Comparison of ENCODE assay signal across 8 mouse cellular contexts in the genomic region with DNA sequence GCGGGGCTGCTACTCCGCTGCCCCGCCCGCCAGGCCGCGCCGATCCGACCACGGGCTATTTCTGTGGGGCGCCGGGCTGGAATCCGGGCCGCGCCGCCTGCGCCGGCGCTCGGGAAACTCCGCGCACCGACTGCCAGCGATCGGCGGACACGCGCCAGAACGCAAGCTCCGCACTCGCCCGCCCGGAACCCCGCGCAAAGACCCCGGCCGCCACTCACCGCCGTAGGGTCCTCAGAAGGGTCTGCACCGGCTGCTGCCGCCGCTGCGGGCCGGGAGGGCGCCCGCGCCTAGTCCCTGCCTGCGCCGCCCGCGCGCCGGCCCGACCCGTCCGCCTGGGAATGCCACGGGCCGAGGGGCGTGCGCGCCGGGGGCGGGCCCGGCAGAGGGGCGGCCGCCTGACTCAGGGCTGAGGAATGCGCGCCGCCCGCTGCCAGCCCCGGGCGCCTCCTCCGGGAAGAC. TPM values are rescaled to one million over a fixed set of nuclear protein-coding genes. Genes with fewer than 3 reads are reported as not detected.
DNase-seq lines count a peak whose midpoint lies in the region; ATAC-seq and TF ChIP-seq lines count a peak whose summit lies in the region.

A gene (minus strand): TSS at position 350 of the 459 bp plus-strand sequence.

- intact Hi-C loops in gastrocnemius, postnatal 14 days (cut with DNase I; ENCODE audit: low total_unique reads), result no loop called here

- ATAC-seq in hindbrain, postnatal 0 days, result peak; percentile 18
- no peak for ATAC-seq in limb, embryonic 12.5 days (ENCODE audit: insufficient number of reproducible peaks, insufficient read depth, low FRiP score, low TSS enrichment, low read depth)
- ATAC-seq in midbrain, embryonic 15.5 days (replicated peaks), result 0 out of 2 replicates have a peak, but pooled peaks have one; percentile 7

- H3K9ac ChIP-seq in hindbrain, postnatal 0 days (replicated peaks; ENCODE audit: low read length), result peak within 1 kb of the TSS; percentile 83
- H3K9ac ChIP-seq in limb, embryonic 12.5 days (replicated peaks), result peak within 1 kb of the TSS; percentile 93
- peak within 1 kb of the TSS; percentile 62 for H3K9ac ChIP-seq in midbrain, embryonic 15.5 days

- peak within 1 kb of the TSS; percentile 72 for H3K4me3 ChIP-seq in bone marrow macrophage, adult 2 months (ENCODE audit: insufficient read depth, low read length)
- H3K4me3 ChIP-seq in hindbrain, postnatal 0 days (ENCODE audit: low read length), result peak within 1 kb of the TSS; percentile 70
- H3K4me3 ChIP-seq in limb, embryonic 12.5 days (replicated peaks), result peak within 1 kb of the TSS; percentile 87
- peak within 1 kb of the TSS; percentile 65 for H3K4me3 ChIP-seq in midbrain, embryonic 15.5 days

- WGBS in hindbrain, postnatal 0 days, result 3% methylated on average over 59 of the region's 72 CpGs
- WGBS in limb, embryonic 12.5 days, result under 1% methylated on average over 72 of the region's 72 CpGs
- WGBS in midbrain, embryonic 15.5 days, result under 1% methylated on average over 55 of the region's 72 CpGs

- H3K9me3 ChIP-seq in hindbrain, postnatal 0 days (ENCODE audit: low read length), result no peaks in the 10 kb centered on the region
- no peaks in the 10 kb centered on the region for H3K9me3 ChIP-seq in limb, embryonic 12.5 days
- no peaks in the 10 kb centered on the region for H3K9me3 ChIP-seq in midbrain, embryonic 15.5 days

- no peaks in the 10 kb centered on the region for H3K36me3 ChIP-seq in hindbrain, postnatal 0 days (ENCODE audit: insufficient read depth, low read length)
- H3K36me3 ChIP-seq in limb, embryonic 12.5 days, result 0 out of 2 replicates have a peak, but pooled peaks cover 3% of the 10 kb centered on the region
- no peaks in the 10 kb centered on the region for H3K36me3 ChIP-seq in midbrain, embryonic 15.5 days (replicated peaks)

- H3K27me3 ChIP-seq in hindbrain, postnatal 0 days (ENCODE audit: insufficient read depth, low read length), result peaks cover 3% of the 10 kb centered on the region; the same call in 1 of the 2 replicates
- H3K27me3 ChIP-seq in limb, embryonic 12.5 days, result peaks cover 9% of the 10 kb centered on the region
- peaks cover 39% of the 10 kb centered on the region for H3K27me3 ChIP-seq in midbrain, embryonic 15.5 days (replicated peaks)

- peaks cover 45% of the 10 kb centered on the region for H3K4me1 ChIP-seq in bone marrow macrophage, adult 2 months (ENCODE audit: control insufficient read depth, insufficient read depth, low read length)
- H3K4me1 ChIP-seq in hindbrain, postnatal 0 days (ENCODE audit: insufficient read depth, low read length), result peaks cover 19% of the 10 kb centered on the region
- H3K4me1 ChIP-seq in limb, embryonic 12.5 days (replicated peaks), result peaks cover 67% of the 10 kb centered on the region
- H3K4me1 ChIP-seq in midbrain, embryonic 15.5 days, result peaks cover 33% of the 10 kb centered on the region

- H3K27ac ChIP-seq in bone marrow macrophage, adult 2 months (ENCODE audit: insufficient read depth, low read depth, low read length), result peak within 1 kb of the TSS; percentile 24
- peak within 1 kb of the TSS; percentile 79 for H3K27ac ChIP-seq in hindbrain, postnatal 0 days
- H3K27ac ChIP-seq in limb, embryonic 12.5 days, result peak within 1 kb of the TSS; percentile 91
- H3K27ac ChIP-seq in midbrain, embryonic 15.5 days, result peak within 1 kb of the TSS; percentile 67

- no peak for TF ChIP-seq POLR2A in bone marrow macrophage, adult 2 months (IDR thresholded peaks at IDR 0.05; ENCODE audit: borderline replicate concordance, low read depth, low read length)

- no peak for DNase-seq in left cerebral cortex, adult 18-20 months (ENCODE audit: low spot score in 2 of 2)
- no peak for DNase-seq in left cerebral cortex, adult 9 months (ENCODE audit: low spot score in 2 of 2)
- DNase-seq in gastrocnemius, postnatal 14 days, result peak; percentile 77
- peak; percentile 63 for DNase-seq in hindbrain, postnatal 0 days (ENCODE audit: low spot score)
- DNase-seq in frontal cortex, postnatal 14 days (ENCODE audit: low spot score in 2 of 2), result no peak

- peak within 1 kb of the TSS; percentile 97 for H3K4me2 ChIP-seq in hindbrain, postnatal 0 days (ENCODE audit: low read depth, low read length)
- H3K4me2 ChIP-seq in limb, embryonic 12.5 days, result peak within 1 kb of the TSS; percentile 89
- peak within 1 kb of the TSS; percentile 98 for H3K4me2 ChIP-seq in midbrain, embryonic 15.5 days

- no peak for TF ChIP-seq CTCF in bone marrow macrophage, adult 2 months (IDR thresholded peaks at IDR 0.05; ENCODE audit: low read depth, low read length)
- TF ChIP-seq CTCF in hindbrain, postnatal 0 days (IDR thresholded peaks at IDR 0.05; ENCODE audit: low read depth), result no peak

RNA-seq across cellular contexts. Expression of the gene that starts here (rescaled TPM):
- 10 to 100 TPM; 11.1 to 14.2 TPM for total RNA-seq in left cerebral cortex, adult 18-20 months (2021)
- polyA plus RNA-seq in bone marrow macrophage, adult 2 months (2012; ENCODE audit: insufficient read depth, insufficient read length, missing spikeins), result 3.4 and 4.7 TPM in 2 replicates
- 10 to 100 TPM; 18.4 to 24.4 TPM for total RNA-seq in gastrocnemius, postnatal 14 days (2021)
- total RNA-seq in hindbrain, postnatal 0 days (2014; rRNA removed), result 65.4 and 97.4 TPM in 2 replicates
- polyA plus RNA-seq in hindbrain, postnatal 0 days (2015; fragmentation: Nextera tagmentation; extraction: Ambion mirVana), result 22.8 and 22.9 TPM in 2 replicates
- 39.8 and 42.0 TPM in 2 replicates for polyA plus RNA-seq in limb, embryonic 12.5 days (2016; fragmentation: Nextera tagmentation; extraction: Ambion mirVana)
- polyA plus RNA-seq in midbrain, embryonic 15.5 days (2015; fragmentation: Nextera tagmentation; extraction: Ambion mirVana), result 21.3 and 23.8 TPM in 2 replicates

Comparison
In these comparisons a context has a peak if more than half of its experiments do, and no peak if none do; other contexts are left out.
1. DNase-seq: peak in gastrocnemius, postnatal 14 days (single experiment) and hindbrain, postnatal 0 days (single experiment); none in left cerebral cortex, adult 18-20 months (0 of 2), left cerebral cortex, adult 9 months (0 of 2) and frontal cortex, postnatal 14 days (0 of 2).
2. H3K27ac ChIP-seq: peak in every context shown above with its lines; median percentile 91 in limb, embryonic 12.5 days; 79 in hindbrain, postnatal 0 days; 67 in midbrain, embryonic 15.5 days; 24 in bone marrow macrophage, adult 2 months.
3. Peak in every context shown above with its lines, with median percentiles within 50 percentile points of each other: H3K4me3 ChIP-seq, H3K4me2 ChIP-seq and H3K9ac ChIP-seq.